Mouse (Mus musculus): ENCODE data around the gene Sash1. TPM values are rescaled to one million over a fixed set of nuclear protein-coding genes. Genes with fewer than 3 reads are reported as not detected.

Sash1 gene
- total RNA-seq, 2 experiments from 2014 or later, result 46.9 to 55.4 TPM

DNA sequence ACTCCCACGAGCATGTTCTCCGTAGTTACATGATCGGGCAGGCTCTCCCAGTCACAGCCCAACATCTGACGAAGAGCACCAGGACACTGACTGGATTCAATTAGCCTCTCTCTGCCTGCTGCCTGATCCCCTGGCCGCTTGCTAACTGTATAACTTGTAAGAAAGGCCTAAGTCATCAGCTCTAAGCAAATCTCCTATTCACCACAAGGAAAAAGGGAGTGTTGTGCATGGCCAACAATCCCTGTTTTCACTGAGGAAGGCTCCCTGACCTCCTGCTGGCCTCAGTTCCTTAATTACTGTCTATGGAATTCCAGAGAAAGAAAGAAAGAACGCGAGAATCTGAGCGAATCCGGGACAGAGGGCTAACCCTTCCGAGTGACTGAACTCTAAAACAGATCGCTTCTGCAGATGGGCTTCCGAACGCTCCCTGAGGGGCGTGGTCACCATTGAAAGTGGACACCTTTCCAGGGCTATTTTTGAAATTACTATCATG lies 123.6 kb downstream of the Sash1 start:
- H3K27ac ChIP-seq, result peak overlapping the region; percentile 56; the same call in 1 of the 2 replicates

DNA sequence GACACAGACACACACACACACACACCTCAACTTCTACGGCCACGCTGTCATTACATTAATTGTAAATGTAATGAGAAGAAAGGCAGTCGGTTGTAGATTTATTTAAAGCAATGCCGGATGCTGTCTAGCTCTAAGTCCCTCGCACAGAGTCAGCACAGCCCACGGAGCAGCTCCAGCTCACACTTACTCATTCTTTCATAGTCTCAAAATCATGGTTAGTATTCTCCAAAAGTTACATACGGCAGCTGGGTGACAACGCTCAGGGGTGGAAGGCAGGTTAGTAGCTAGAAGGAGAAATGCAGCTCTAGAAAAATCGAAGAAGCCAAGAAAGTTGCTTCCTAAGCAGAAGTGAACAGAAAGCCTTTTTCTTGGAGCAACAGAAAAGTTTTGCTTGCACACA lies 124.2 kb downstream of the Sash1 start:
- no peak for DNase-seq (ENCODE audit: extremely low spot score in 1 of 2, low spot score in 2 of 2)

More for the DNA sequence above, 123.6 kb downstream of the Sash1 start:
- no peak for DNase-seq (ENCODE audit: extremely low spot score in 1 of 2, low spot score in 2 of 2)
- no peak for TF ChIP-seq CTCF (IDR thresholded peaks at IDR 0.05)
- intact Hi-C loops (cut with DNase I), result no loop called here
- H3K4me3 ChIP-seq, result peak overlapping the region; percentile 11; the same call in 1 of the 2 replicates

DNA sequence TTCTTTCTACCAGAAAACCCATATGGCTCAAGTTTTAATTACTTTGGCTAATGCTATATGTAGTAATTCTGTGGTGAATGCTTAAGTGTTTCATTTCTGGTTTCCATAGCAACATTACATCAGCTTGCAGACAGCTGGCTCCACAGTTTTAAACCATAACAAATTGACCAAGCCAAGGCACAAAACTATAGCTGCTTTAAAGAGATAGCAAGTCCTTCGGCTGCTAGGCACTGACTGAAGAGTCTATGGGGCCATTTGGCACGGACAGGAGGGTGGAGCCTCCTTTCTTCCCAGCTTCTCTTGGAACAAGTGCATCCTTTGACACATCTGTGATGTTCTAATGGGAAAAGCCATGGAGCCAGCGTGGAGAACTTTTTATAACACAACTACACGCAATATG lies 125.3 kb downstream of the Sash1 start:
- no peak for DNase-seq (ENCODE audit: extremely low spot score in 1 of 2, low spot score in 2 of 2)
- TF ChIP-seq CTCF (IDR thresholded peaks at IDR 0.05), result no peak
- no peak overlapping the region for H3K27ac ChIP-seq
- H3K4me3 ChIP-seq, result no peak overlapping the region
- intact Hi-C loops (cut with DNase I), result no loop called here

More for the DNA sequence above, 124.2 kb downstream of the Sash1 start:
- intact Hi-C loops (cut with DNase I), result no loop called here
- TF ChIP-seq CTCF (IDR thresholded peaks at IDR 0.05), result no peak
- H3K4me3 ChIP-seq, result peak overlapping the region; percentile 18; the same call in 1 of the 2 replicates
- peak overlapping the region; percentile 56; the same call in 1 of the 2 replicates for H3K27ac ChIP-seq

DNA sequence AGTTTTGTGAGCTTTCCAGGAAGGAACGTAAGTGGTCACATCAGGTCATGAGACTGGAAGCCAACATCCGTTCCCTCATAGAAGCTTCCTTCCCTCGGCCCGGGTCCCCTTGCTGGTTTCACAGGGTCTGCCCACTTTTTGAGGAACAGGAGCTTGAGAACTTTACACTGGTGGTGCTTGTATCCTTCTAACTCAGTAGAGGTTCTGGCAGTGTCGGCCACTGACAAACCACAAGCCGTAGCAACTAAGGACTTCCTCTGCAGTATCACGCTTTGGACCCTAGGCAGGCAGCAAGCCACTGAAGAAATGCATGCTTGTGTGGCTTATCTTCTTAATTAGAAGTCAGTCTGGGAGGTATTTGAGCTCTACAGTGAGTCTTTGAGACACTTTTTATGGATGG lies 126.6 kb downstream of the Sash1 start:
- H3K27ac ChIP-seq, result no peak overlapping the region; the same call in 1 of the 2 replicates
- TF ChIP-seq CTCF (IDR thresholded peaks at IDR 0.05), result no peak
- no peak for DNase-seq (ENCODE audit: extremely low spot score in 1 of 2, low spot score in 2 of 2)
- H3K4me3 ChIP-seq, result no peak overlapping the region
- intact Hi-C loops (cut with DNase I), result no loop called here

DNA sequence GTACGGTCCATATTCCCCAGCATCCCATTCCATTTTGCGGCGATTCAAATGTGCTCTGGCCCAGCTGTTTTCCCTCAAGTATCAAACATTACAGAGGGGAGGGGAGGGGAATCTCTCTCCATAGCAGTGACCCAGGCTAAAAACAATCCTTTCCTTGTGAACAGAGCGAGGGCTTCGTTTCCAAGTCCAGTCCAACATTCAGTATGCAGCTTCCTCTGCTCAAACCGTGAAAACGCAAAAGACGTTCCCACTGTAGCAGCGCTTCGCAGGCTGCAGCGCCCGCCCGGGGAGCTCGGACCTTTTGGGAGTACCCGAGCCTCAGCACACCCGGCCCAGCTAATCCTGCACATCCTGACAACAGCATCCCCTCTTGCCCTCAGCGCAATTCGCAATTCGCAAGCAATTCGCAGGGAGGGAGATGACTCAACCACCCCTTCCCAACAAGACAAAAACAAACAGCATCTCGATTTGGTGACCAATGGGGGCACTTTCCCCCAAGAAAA lies 128.4 kb downstream of the Sash1 start:
- no peak for TF ChIP-seq CTCF (IDR thresholded peaks at IDR 0.05)
- Histone ChIP-seq H3K4me3 (no peak overlapping the region; the same call in 1 of the 2 replicates), H3K27ac (peak overlapping the region; percentile 67)
- intact Hi-C loops (cut with DNase I), result no loop called here
- no peak for DNase-seq (ENCODE audit: extremely low spot score in 1 of 2, low spot score in 2 of 2)

DNA sequence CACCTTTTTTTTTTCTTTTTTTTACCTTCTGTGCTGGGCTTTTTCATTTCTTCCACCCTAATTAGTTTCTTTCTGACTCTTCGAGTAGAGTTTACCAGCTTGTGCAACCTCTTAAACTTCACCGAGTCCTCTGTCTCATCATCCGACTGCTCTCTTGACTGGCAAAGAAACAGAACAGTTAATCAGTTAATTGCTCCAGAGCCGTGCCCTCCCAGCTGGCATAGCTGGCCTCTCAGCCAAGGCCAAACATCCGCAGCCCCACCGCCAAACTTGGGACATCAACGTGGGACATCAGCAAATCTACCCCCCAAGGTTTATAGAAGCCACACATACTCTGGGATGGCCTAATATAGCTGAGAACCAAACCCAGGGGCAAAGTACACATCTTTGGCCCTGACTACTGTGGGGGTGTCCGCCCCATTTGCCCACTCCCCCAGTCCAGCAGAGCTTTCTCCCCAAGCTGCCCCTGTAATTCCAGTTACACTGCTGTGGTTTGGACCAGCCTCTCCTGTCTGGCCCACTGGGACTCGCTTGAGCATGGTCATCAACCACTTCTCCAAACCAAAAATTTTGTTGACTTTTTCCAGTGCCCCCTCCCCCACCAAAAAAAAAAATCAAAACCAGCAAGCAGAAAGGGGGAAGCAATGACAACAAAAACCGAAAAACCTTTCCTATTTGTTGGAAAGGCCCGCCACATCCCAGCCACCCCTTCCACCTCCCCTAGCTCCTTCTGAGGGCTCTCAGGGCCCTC lies 129.1 kb downstream of the Sash1 start:
- peak overlapping the region; percentile 30; the same call in 1 of the 2 replicates for H3K27ac ChIP-seq
- no peak for DNase-seq (ENCODE audit: extremely low spot score in 1 of 2, low spot score in 2 of 2)
- no peak overlapping the region for H3K4me3 ChIP-seq
- intact Hi-C loops (cut with DNase I), result no loop called here
- no peak for TF ChIP-seq CTCF (IDR thresholded peaks at IDR 0.05)

DNA sequence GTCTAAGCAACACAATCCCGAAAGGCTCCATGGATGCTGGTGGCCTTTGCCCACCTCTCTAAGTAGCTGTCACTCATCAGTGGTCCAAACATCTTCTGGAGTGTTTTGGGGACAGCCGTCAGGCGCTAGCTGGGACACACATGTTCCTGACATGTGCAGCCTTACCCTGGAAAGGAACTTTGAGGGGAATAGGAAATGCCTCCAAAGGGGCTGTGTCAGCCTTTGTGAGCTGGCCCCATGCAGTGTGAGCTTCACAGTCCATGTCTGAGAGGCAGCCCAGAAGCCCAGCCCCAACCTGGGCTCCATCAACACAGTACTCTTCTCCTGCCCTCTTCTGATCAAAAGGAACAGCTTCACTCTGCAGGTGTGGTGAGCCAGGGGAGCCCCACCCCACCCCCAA lies 132.5 kb downstream of the Sash1 start:
- Histone ChIP-seq H3K27ac (no peak overlapping the region; the same call in 1 of the 2 replicates), H3K4me3 (no peak overlapping the region)
- intact Hi-C loops (cut with DNase I), result no loop called here
- TF ChIP-seq CTCF (IDR thresholded peaks at IDR 0.05), result no peak
- DNase-seq (ENCODE audit: extremely low spot score in 1 of 2, low spot score in 2 of 2), result no peak

DNA sequence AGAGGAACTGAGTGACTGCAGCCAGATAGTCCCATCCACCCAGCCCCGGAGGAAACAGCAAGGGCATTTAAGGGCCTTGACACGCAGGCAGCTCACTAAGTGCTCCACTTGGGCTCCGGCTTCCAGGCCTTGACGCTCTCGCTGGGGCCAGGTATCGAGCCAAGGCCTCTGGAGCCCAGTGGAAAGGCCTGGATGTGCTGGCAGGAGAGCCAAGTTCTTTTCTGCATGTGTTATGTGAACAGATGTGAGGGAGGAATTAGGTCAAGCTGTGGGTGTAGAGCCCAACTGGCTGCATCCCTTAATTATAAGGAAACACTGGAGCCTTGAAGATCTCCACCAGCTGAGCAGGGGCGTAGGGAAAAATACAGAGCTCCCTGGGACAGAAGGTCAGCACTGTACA lies 133.4 kb downstream of the Sash1 start:
- DNase-seq (ENCODE audit: extremely low spot score in 1 of 2, low spot score in 2 of 2), result peak in 1 of 2 experiments; percentile 44
- H3K27ac ChIP-seq, result no peak overlapping the region; the same call in 1 of the 2 replicates
- no peak for TF ChIP-seq CTCF (IDR thresholded peaks at IDR 0.05)
- H3K4me3 ChIP-seq, result no peak overlapping the region
- intact Hi-C loops (cut with DNase I), result no loop called here

DNA sequence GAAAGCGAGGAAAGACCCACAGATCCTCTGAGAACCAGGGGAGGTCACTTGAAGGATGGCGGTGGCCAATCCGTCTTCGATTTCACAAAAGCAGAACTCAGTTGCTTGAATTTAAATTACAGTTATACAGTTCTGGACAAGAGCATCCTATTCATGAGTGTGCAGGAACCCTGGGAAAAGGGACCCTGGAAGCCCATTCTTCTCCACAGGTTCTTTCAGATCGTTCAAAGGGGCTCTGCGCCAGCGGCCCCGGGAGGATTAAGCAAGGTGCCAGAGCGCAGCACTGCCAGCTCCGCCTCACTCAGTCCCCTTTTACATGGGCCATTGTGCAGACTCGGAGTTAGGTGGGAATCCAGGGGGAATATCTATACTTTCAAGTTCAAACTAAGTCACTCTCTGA lies 136.3 kb downstream of the Sash1 start:
- intact Hi-C loops (cut with DNase I), result loop anchor here (10.0 kb wide), 1 partner anchor 925 kb away; the partner anchor contains the start of gene Samd5
- DNase-seq (ENCODE audit: extremely low spot score in 1 of 2, low spot score in 2 of 2), result no peak
- Histone ChIP-seq H3K27ac (peak overlapping the region; percentile 28; the same call in 1 of the 2 replicates), H3K4me3 (no peak overlapping the region)
- no peak for TF ChIP-seq CTCF (IDR thresholded peaks at IDR 0.05)

DNA sequence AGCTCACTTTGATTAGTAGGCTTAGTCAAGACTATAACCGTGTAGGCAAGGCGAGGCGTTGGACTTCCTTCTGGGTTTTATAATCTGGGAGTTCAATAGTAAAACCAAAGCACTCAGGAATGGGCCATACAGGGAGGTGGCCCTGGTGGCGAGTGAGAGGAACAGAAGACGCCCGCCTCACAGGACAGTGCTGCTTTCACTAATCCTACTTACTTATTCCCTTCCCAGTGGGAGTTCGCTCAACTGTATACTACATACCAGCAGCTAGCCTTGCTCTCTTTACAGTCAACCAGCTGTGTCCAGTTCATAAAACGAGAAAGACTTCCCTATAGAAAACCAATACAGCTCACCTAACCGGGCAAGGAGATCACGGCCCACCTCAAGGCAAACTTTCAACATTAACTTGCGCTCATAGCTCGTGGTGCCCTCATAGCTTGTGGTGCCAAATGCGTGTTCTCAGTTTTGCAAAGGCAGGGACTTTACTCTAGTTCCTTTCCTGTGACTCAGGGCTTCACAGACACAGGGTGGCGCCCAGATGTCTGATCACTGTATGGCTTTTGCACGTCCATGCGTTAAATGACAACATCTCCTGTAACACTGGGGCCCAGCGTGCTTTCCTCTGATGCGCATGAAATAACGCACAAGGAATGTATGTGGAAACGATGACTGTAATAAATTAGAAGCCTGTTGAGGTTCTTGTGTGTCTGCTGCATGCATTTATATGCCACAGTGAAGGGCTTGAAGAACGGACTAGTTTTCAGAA lies 138.2 kb downstream of the Sash1 start:
- DNase-seq (ENCODE audit: extremely low spot score in 1 of 2, low spot score in 2 of 2), result no peak
- intact Hi-C loops (cut with DNase I), result loop anchor here (10.0 kb wide), 1 partner anchor 927 kb away; the partner anchor contains the start of gene Samd5
- TF ChIP-seq CTCF (IDR thresholded peaks at IDR 0.05), result no peak
- Histone ChIP-seq H3K4me3 (no peak overlapping the region), H3K27ac (no peak overlapping the region)

DNA sequence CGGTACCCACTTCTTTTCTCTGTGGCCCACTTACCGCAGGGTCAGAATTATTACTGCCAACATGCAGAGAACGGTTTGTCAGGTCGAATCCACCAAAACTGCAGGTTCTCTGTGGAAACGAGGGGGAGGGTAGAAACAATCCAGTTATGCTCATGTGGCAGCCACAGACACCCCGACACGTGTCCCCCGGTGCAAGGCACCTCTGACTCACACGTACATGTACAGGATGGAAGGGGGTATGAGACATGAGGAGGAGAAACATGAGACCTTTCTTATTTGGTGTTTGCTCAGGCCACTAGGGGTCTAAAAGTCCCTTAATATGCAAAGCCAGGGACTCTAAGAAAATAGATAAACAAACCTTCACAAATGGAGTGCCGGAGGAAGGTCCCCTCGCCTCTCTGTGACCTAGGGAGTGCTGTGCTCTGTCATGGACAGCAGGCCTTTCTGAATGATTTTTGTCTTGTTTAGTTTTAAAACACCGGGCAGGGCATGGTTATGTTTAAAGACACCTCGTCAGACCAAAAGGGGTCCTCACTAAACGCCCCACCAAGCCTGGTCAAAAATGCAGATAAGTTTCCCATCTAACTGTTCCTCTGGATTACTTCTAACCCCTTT lies 139.7 kb downstream of the Sash1 start:
- TF ChIP-seq CTCF (IDR thresholded peaks at IDR 0.05), result no peak
- no peak overlapping the region for H3K27ac ChIP-seq
- no peak overlapping the region for H3K4me3 ChIP-seq
- intact Hi-C loops (cut with DNase I), result loop anchor here (10.0 kb wide), 1 partner anchor 929 kb away; the partner anchor contains the start of gene Samd5
- DNase-seq (ENCODE audit: extremely low spot score in 1 of 2, low spot score in 2 of 2), result no peak
